Mouse (Mus musculus) heart, adult 2 months (tissue): ENCODE measurements around the gene Igf2bp3.

ENCODE experiments used
- CTCF ChIP-seq: fragments of 200-600 bp; IDR thresholded peaks from 2 replicates; pipeline ENCODE4 v1.8.1; 2022; ENCODE audit warnings: antibody characterized with exemption, mild to moderate bottlenecking, moderate library complexity
- POLR2A ChIP-seq: fragments of 200-500 bp; IDR thresholded peaks from 2 replicates; pipeline ENCODE4 v1.6.1; 2011; ENCODE audit warnings: mild to moderate bottlenecking, low read depth, low read length, control low read depth; ENCODE audit not compliant: insufficient read depth

DNA sequence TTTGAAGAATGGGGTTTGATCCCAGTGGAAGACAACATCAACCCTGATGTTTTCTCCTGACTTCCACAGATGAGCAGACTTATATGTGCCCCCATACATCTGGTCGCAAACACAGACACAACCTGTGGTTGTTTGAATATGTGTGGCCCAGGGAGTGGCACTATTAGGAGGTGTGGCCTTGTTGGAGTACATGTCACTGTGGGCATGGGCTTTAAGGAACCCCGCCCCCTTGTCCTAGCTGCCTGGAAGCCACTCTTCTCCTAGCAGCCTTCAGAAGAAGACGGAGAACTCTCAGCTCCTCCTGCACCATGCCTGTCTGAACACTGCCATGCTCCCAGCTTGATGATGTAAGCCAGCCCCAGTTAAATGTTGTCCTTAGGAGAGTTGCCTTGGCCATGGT is 94.4 kb downstream of the Igf2bp3 start:
- no peak for TF ChIP-seq CTCF
- no peak for TF ChIP-seq POLR2A
